Mouse (Mus musculus): ENCODE measurements at regions not wholly inside any gene's neighbourhood (a gene's known extent, or its start where the extent isn't known, plus 50 kb on each side); places are given as distances from the start of the nearest gene placed in this dataset.

DNA sequence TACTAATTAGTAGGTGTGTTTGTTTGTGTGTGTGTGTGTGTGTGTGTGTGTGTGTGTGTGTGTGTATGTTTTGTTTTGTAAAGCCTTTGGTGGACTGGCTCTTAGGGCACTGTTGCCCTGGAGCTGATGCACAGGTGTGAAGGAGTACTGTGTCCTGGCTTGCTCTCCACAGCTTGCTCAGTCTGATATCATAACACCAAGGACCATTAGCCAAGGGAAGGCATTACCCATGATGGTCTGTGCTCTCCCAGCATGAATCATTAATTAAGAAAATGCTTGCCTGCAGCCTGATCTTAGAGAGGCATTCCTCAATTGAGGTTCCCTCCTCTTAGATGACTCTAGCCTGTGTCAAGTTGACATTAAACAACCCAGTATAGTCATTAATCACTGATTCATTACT, 54.7 kb downstream of the Spry2 start:
- DNase-seq (ENCODE audit: low read depth, low spot score) = no peak
- TF ChIP-seq E2F4 (IDR thresholded peaks at IDR 0.05; ENCODE audit: borderline replicate concordance, low read depth, low read length) (no peak), ZC3H11A (IDR thresholded peaks at IDR 0.05; ENCODE audit: low read depth, low read length) (no peak)
- Histone ChIP-seq H3K36me3 (ENCODE audit: control insufficient read depth in 1 of 2, insufficient read depth in 2 of 2, low read length in 2 of 2) (peaks cover 0 to 2% of the 10 kb centered on the region in 2 experiments; a peak in 1 of 4 replicates), H3K27ac (ENCODE audit: control insufficient read depth, low read depth, low read length) (no peak overlapping the region), H3K27me3 (ENCODE audit: control insufficient read depth in 1 of 2, insufficient read depth in 2 of 2, low read length in 2 of 2) (no peaks in the 10 kb centered on the region), H3K4me1 (ENCODE audit: control insufficient read depth in 1 of 2, insufficient read depth in 2 of 2, low read length in 2 of 2) (no peaks in the 10 kb centered on the region), H3K4me3 (ENCODE audit: control insufficient read depth in 1 of 2, insufficient read depth in 1 of 2, low read depth in 2 of 2, low read length in 2 of 2) (no peak overlapping the region), H3K9me3 (replicated peaks; ENCODE audit: insufficient read depth, low read length) (no peaks in the 10 kb centered on the region), H3K79me2 (ENCODE audit: control insufficient read depth, insufficient read depth, low read length, poor library complexity) (no peaks in the 10 kb centered on the region), H3K9ac (ENCODE audit: control insufficient read depth, low read depth, low read length, poor library complexity, severe bottlenecking) (no peak overlapping the region)

DNA sequence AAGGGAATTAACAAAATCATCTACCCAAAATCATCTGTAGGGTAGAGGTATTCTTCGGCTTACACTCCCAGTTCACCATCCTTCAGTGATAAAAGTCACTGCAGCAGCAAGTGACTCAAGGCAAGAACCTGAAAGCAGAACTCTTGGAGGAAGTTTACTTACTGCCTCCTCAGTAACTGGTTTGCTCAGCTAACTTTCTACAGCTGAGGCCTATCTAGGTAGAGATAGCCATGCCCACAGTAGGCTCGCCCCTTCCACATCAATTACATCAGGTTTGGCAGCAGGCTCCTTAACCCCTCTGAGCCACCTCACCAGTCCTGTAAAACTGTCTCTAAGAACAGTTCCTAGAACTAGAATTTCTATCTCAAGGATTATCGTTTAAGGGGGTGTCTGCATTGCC, 59.1 kb downstream of the Spry2 start:
- peaks cover 0 to 2% of the 10 kb centered on the region in 2 experiments; a peak in 1 of 4 replicates for H3K36me3 ChIP-seq (ENCODE audit: control insufficient read depth in 1 of 2, insufficient read depth in 2 of 2, low read length in 2 of 2)
- no peaks in the 10 kb centered on the region for H3K4me1 ChIP-seq (ENCODE audit: control insufficient read depth in 1 of 2, insufficient read depth in 2 of 2, low read length in 2 of 2)
- H3K9me3 ChIP-seq (replicated peaks; ENCODE audit: insufficient read depth, low read length) = no peaks in the 10 kb centered on the region
- no peak overlapping the region for H3K9ac ChIP-seq (ENCODE audit: control insufficient read depth, low read depth, low read length, poor library complexity, severe bottlenecking)
- no peak overlapping the region for H3K4me3 ChIP-seq (ENCODE audit: control insufficient read depth in 1 of 2, insufficient read depth in 1 of 2, low read depth in 2 of 2, low read length in 2 of 2)
- peak; percentile 67 for DNase-seq (ENCODE audit: low read depth, low spot score)
- H3K79me2 ChIP-seq (ENCODE audit: control insufficient read depth, insufficient read depth, low read length, poor library complexity) = no peaks in the 10 kb centered on the region
- H3K27ac ChIP-seq (ENCODE audit: control insufficient read depth, low read depth, low read length) = no peak overlapping the region
- peak; percentile 87 for TF ChIP-seq ETS1 (IDR thresholded peaks at IDR 0.05; ENCODE audit: low read depth, low read length)
- no peak for TF ChIP-seq BHLHE40 (IDR thresholded peaks at IDR 0.05; ENCODE audit: borderline replicate concordance, low read depth, low read length)
- no peak for TF ChIP-seq USF1 (IDR thresholded peaks at IDR 0.05; ENCODE audit: low read depth, low read length)
- TF ChIP-seq GATA1 (IDR thresholded peaks at IDR 0.05; ENCODE audit: low read depth, low read length) = peak; percentile 28; the same call in 1 of the 2 replicates
- TF ChIP-seq EP300 (IDR thresholded peaks at IDR 0.05; ENCODE audit: low read depth in 1 of 2, low read length in 2 of 2) = peak in 1 of 2 experiments; percentile 27; a peak in 1 of 4 replicates
- H3K27me3 ChIP-seq (ENCODE audit: control insufficient read depth in 1 of 2, insufficient read depth in 2 of 2, low read length in 2 of 2) = no peaks in the 10 kb centered on the region

DNA sequence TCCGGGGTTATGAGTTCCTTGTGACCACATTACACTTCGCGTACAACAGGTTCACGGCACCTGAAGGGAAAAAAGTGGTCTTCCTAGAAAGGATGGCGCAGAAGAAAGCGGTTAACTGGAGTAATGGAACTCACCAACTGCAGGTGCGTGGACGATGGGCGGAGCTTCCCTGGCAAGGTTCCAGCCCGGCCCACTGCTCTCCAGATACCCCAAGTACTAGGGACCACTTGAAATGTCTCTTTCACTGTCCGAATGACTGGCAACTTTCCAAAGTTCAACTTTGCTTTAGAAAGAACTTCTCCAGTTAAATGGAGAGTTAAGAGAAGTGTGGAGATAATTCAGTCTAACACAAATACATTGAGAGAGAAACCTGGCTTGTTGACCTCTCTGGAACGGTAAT, 65.9 kb downstream of the Spry2 start:
- no peak overlapping the region for H3K27ac ChIP-seq (ENCODE audit: control insufficient read depth, low read depth, low read length)
- no peak overlapping the region for H3K4me3 ChIP-seq (ENCODE audit: control insufficient read depth in 1 of 2, insufficient read depth in 1 of 2, low read depth in 2 of 2, low read length in 2 of 2)
- no peak overlapping the region for H3K9ac ChIP-seq (ENCODE audit: control insufficient read depth, low read depth, low read length, poor library complexity, severe bottlenecking)
- H3K79me2 ChIP-seq (ENCODE audit: control insufficient read depth, insufficient read depth, low read length, poor library complexity) = no peaks in the 10 kb centered on the region
- H3K36me3 ChIP-seq (ENCODE audit: control insufficient read depth in 1 of 2, insufficient read depth in 2 of 2, low read length in 2 of 2) = no peaks in the 10 kb centered on the region; a peak in 1 of 4 replicates
- DNase-seq (ENCODE audit: low read depth, low spot score) = no peak
- no peaks in the 10 kb centered on the region; a peak in 1 of 4 replicates for H3K4me1 ChIP-seq (ENCODE audit: control insufficient read depth in 1 of 2, insufficient read depth in 2 of 2, low read length in 2 of 2)
- no peaks in the 10 kb centered on the region for H3K9me3 ChIP-seq (replicated peaks; ENCODE audit: insufficient read depth, low read length)
- TF ChIP-seq RAD21 (IDR thresholded peaks at IDR 0.05; ENCODE audit: low read depth, low read length) (no peak), ZNF384 (IDR thresholded peaks at IDR 0.05; ENCODE audit: low read depth, low read length) (no peak), MYC (IDR thresholded peaks at IDR 0.05; ENCODE audit: low read depth, low read length) (no peak), TAL1 (IDR thresholded peaks at IDR 0.05; ENCODE audit: low read length) (no peak), JUND (IDR thresholded peaks at IDR 0.05; ENCODE audit: low read depth, low read length) (no peak), GATA1 (IDR thresholded peaks at IDR 0.05; ENCODE audit: low read depth, low read length) (no peak), ZC3H11A (IDR thresholded peaks at IDR 0.05; ENCODE audit: low read depth, low read length) (no peak), UBTF (IDR thresholded peaks at IDR 0.05; ENCODE audit: borderline replicate concordance, insufficient read depth, low read depth, low read length) (no peak), CTCF (IDR thresholded peaks at IDR 0.05 in 2 of 3, conservative IDR thresholded peaks at IDR 0.05 in 1 of 3; ENCODE audit: control insufficient read depth in 1 of 3, insufficient read depth in 1 of 3, low read depth in 2 of 3, low read length in 3 of 3, poor library complexity in 1 of 3, severe bottlenecking in 1 of 3) (no peak), MAFK (IDR thresholded peaks at IDR 0.05; ENCODE audit: borderline replicate concordance, low read depth, low read length) (no peak), MXI1 (IDR thresholded peaks at IDR 0.05; ENCODE audit: low read depth, low read length) (no peak), HCFC1 (IDR thresholded peaks at IDR 0.05; ENCODE audit: low read depth, low read length) (no peak), EP300 (IDR thresholded peaks at IDR 0.05; ENCODE audit: low read depth in 1 of 2, low read length in 2 of 2) (no peak), ZMIZ1 (IDR thresholded peaks at IDR 0.05; ENCODE audit: low read depth, low read length) (no peak), TCF12 (IDR thresholded peaks at IDR 0.05; ENCODE audit: low read depth, low read length) (no peak), CHD2 (IDR thresholded peaks at IDR 0.05; ENCODE audit: low read length) (no peak), CHD1 (IDR thresholded peaks at IDR 0.05; ENCODE audit: low read depth, low read length) (no peak), TBP (IDR thresholded peaks at IDR 0.05; ENCODE audit: low read depth, low read length) (no peak), BHLHE40 (IDR thresholded peaks at IDR 0.05; ENCODE audit: borderline replicate concordance, low read depth, low read length) (no peak)
- H3K27me3 ChIP-seq (ENCODE audit: control insufficient read depth in 1 of 2, insufficient read depth in 2 of 2, low read length in 2 of 2) = no peaks in the 10 kb centered on the region
